Mouse (Mus musculus) heart, adult 9 months (tissue): ENCODE results near the gene Prmt2.

Experiments
- DNase-seq, 2 experiments: peaks; one replicate each; pipeline ENCODE4 v3.0.0; 2022; ENCODE audit warnings: low spot score in 2 of 2

Gene Prmt2

DNA sequence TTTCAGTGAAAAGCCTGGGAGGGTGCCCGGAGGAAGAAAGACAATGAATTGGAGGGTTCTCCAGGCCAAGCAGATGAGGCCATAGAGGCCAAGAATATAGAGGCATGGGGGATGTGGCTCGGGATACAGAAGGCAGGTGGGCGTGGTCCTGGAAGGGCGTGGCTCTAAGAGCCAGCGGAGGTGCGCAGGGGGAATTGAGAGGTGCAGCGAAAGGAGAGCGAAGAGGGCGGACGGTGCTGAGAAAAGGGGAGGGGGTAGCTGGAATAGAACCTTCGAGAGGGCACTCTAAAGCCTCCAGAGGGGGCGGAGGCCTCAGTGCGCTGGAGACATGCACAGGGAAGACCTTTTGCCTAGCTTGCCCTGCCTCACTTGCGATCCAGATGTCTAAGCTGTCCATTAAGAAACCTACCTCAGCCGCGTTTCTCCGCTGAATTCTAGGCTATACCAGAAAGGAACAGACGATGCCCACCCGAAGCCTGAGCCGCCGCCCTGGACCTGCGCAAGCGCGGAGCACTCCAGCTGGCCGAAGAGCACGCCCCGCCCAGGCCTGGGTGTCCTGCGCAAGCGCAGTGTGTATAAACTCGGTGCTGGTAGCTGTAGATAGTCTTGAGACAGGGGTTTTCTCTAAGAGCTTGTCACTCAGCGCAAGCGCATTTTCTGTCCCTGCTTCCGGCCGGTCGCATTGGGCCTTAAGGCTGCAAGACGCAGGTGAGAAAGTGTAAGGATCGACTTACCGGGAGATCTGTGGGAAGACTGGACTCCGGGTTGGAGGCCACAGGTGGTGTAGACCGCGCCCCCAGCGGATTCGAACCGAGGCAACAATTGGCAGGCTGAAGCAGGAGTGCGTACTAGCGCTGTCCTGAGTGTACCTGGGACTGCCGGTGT, at the start of gene Prmt2:
TSS of gene Prmt2 (minus strand) at position 525 of the 885 bp plus-strand sequence.
- peak; percentile 91 to 92 for DNase-seq

DNA sequence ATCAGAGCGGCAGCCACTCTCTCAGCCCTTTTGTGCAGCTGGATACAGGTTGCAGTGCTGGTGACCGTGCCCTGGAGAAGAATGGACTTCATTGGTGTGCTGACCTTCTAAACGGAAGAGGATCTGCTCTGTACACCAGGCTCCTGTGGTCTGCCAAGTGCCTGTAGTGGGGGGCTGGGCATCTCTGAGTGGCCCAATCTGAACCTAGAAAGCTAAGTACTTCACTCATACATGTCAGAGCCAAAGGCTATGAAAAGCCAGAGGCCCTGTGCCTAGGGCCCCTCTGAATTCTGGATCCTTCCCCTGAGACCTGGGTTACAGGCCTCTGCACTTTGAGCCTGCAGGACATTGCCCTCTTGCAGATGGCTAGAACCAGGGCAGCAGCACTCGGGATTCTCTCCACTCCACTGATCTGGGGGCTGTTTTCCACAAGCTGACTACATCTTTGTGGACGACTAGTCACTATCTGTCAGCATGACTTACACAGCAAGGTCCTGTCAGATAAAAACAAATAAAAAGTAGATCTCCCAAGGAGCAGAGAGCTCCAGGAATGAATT, 41.0 kb upstream of the Prmt2 start:
- peak; percentile 15 for DNase-seq

DNA sequence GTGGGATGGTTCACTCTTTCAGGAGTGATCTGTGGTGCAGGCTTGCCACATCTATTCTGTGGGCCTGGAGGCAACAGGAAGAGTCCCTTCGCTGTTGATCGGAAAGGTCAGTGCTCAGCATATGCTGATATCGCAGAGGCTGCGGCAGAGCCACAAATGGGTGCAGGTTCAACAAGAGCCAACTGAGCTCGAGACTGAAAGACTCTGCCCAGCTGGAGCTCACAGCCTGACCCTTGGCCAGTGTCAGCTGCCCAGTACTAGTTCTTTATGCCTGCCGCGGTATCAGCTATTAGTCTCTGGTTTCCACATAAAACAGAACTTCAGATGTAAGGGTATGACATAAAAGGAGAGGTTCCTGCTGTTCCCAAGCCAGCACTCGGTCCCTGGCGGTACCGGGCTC, 37.6 kb upstream of the Prmt2 start:
- DNase-seq: no peak

DNA sequence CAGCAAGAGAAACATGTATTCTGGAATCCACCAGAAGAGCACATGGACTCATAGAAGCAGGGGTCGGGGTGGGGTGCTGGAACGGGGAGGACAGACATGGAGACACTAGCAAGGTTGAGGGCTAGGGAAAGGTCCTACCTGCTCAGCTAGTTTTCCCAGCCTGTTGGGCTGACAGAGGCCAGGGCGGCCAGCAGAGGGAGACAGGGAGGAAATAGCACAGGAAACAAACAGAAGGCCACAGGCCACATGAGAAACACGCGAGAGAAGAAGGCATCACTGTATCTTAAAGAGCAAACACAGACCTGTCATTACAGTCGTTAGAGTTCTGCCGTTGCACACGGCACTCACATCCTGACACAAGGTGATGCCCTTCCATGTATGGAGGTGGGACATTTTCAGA, 33.6 kb upstream of the Prmt2 start:
- no peak for DNase-seq

DNA sequence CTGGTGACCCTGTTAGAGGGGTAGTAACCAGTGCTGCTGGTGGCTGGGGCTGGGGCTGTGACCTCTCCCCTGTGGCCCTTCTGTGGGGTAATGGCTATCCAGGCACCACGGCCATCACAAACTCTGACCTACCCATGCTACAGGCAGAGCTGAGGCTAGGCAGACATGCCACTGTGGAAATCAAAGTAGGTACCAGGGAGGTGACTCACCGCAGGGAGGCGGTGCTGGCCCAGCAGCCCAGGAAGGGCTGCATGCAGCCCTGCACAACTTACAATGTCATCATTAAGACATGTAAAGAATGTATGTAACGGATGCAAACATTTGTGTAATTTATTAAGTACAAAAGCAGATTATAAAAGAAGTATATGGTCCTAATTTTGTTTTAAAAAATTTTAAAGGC, 24.8 kb upstream of the Prmt2 start:
- DNase-seq: no peak

DNA sequence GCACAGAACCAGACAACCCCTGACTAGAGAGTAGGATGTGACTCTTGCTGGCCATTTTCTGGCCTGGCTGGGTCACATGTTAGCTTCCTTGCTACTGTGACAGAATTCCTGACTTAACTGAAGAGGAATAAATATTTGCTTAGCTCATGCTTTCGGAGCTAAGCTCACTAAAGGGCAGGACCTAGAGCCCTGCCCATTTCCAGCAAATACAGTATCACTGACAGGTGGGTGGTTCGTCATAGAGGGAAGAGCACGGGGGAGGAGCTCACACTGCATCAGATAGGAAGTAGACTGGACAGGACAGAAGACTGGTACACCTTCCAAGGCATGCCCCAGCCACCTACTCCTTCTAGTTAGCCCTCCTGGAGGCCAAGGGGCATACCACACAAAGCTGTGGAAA, 23.8 kb upstream of the Prmt2 start:
- no peak for DNase-seq

DNA sequence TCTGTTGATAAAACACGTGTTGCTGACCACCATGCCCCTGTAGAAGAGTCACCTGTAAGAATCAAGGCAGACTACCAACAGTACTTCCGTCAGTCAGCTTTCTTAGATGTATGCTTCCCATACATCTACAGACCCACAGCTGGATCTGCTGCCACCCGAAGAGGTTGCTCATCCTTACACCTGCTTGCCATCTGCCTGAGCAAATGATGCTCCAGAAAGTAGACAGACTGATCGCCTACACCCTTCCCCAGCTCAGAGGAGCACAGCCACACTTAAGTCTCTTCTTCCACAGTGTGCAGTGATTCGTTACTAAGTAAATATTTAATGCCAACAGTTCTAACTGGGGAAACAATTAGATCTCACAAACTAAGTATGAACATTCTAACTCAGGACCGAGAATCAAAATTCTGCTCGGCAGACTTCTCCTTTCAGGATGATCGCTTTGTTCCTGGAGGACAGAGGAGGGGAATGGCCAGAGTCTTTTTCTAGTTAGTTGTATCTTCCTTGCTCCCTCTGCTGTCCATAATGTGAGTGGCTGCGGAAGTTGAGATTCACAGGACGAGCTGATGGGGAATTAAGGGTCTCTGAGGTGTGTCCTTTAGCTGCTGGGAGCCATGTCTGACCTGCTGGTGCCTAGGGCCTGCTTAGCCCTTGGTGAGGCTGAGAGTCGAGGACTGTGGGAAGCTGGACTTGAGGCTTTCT, 22.8 kb upstream of the Prmt2 start:
- DNase-seq: no peak

DNA sequence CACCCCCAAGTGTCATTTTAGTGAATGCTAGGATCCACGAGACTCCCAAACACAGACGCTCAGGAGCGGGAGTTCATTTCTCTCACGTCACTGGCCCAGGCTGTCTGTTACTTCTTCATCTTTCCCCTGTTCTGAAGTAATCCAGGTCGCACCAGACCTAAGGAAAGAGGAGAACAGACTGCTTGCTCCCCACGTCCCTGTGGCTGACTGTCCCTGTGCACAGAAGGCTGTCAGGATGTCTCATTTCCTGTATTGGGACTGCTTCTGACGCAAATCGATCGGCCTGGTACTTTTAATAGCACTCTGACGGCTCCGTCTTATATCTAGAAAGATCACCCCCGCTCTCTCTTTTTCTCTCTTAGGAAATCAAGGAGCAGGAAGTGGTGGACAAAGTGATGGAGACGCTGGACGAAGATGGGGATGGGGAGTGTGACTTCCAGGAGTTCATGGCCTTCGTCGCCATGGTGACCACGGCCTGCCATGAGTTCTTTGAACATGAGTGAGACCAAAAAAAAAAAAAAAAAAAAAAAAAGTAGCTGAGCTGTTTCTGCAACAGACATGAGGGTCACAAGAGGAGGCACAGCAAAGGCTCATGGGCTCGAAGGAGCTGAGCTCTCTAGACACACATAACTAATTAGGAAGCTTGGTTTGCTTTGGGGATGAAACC, 22.0 kb upstream of the Prmt2 start:
- DNase-seq: peak in 1 of 2 experiments; percentile 19

DNA sequence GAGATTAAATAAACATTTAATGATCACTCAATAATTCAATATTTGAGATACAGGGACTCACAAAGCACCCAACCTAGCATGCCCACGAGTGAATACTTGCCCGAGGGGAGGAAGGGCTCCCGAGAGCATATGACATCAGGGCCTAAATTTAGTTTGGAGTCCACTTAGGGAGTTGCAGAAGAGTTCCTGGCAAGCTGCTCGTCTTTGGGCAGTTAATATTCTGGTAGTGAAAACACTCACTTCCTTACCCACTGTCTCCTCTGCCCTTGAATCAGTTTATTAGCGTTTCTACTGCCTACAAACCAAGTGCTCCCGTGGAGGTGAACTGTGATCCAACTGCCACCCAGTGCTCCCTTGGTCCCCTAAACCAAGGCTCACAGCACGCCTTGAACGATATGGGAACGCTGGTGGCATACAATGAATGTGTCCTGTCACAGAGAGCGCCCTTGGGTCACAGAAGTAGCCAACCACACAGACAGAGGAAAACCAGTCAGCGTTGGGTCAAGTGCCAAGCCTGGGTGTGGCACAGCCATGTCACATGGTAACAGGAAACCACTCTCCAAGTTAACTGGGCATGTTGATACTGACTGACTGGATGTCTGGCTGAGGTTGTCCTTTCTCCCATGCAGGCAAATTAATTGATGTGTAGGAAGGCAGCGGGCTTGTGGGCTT, 20.2 kb upstream of the Prmt2 start:
- peak; percentile 77 to 85 for DNase-seq

DNA sequence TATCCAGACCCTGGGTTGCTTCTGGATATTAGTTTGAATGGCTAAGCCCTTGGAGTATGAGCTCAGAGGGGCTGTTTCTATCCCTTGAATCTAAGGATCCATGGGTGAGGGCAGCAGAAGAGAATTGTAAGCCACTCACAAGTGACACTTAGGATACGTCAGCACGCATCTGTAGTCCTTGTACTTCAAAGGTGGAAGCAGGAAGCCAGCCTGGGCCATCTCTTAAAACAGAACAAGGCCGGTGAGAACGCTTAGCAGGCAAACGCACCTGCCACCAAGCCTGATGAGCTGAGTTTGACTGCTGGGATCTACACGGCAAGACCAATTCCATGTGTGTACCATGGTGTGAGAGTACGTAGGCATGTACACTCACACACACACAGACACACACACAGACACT, 19.6 kb upstream of the Prmt2 start:
- no peak for DNase-seq

DNA sequence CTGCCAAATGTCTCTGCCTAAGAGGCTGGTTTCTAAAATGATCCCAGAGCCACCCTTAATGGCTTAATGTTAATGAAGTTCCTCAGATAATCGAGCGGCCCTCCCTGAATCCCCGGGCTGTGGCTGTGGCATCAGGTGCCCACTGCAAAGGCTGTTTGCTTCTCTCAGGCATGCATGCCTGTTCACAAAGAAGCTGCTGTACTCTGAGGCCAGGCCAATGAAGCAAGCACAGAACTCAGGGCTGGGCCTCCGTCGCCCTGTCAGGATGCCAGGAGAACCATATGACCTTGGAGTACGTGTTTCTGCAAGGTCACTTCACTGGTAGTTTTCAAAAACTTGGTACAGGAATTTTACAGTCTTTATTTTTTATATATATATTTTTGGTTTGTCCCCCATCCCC, 18.0 kb upstream of the Prmt2 start:
- DNase-seq: no peak

DNA sequence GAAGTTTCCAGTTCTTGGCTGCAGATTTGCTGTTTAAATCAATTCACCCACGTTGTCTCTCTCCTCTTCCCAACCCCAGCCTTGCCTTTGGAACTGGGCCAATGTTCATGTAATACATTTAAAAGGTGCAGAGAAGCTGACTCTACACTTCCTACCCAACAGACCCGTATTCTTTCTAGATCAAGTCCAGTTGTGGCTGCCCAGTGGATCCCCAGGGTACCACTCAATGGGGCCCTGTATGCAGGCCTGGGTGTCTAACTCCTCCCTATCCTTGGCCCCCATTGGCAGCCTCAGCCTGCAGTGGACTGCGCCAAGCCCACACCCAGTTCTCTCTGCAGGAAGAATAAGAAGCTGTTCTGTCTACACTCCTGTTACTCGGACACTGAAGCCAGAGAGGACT, 15.9 kb upstream of the Prmt2 start, which contains the start of gene S100b:
TSS of gene S100b (plus strand) at position 318 of the 400 bp plus-strand sequence.
- no peak for DNase-seq

DNA sequence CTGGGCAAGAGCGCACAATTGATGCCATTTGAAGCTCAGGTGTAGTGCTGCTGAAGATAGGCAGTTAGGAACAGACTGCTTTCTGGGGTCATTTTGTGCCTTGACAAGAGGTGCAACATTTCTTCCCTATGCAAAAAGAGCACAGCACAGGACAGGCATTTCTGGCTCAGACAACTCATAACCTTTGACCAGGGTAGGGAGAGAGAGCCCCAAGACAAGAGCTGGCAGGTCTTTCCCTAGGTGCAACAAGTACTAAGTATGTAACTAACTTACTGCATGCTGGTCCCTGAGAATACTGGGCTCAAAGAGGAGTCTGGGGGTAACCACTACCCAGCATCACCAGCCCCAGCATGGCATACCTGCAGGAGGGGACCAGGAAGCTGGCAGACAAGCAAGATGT, 15.4 kb upstream of the Prmt2 start:
- DNase-seq: no peak

DNA sequence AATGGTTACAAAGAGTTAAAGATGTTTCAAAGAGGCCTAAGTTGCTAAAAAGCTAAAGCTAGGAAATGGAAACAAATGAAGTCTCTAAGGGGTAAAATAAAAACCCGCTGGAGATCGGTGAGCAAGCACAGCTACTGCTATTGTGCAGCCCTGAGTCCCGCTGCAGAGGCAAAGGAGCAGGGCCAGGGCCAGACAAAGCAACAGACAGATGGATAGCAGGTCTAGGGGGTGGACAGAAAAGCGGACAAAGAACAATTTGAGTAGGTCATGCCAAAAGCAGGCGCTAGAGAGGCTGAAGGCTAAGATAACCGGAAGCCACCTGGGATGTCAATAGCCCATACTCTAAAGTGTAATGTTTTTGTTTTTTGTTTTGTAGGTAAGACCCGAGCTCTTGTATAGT, 13.2 kb upstream of the Prmt2 start:
- no peak for DNase-seq

DNA sequence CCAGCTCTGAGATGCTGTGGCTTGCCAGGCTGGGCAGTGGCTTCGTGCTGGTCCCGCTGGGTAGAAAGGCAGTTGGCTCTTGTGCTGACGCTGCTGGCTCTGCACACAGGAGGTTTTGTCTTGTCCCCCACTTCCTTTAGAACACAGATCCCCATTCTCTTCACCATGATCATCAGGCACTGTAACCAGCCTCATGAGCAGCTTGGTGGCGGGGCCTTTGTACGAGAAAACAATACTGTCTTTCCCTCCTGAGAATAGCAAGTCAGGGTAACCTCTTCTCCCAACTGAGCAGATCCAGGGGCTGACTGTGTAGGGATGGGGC, 10.9 kb upstream of the Prmt2 start:
- no peak for DNase-seq

DNA sequence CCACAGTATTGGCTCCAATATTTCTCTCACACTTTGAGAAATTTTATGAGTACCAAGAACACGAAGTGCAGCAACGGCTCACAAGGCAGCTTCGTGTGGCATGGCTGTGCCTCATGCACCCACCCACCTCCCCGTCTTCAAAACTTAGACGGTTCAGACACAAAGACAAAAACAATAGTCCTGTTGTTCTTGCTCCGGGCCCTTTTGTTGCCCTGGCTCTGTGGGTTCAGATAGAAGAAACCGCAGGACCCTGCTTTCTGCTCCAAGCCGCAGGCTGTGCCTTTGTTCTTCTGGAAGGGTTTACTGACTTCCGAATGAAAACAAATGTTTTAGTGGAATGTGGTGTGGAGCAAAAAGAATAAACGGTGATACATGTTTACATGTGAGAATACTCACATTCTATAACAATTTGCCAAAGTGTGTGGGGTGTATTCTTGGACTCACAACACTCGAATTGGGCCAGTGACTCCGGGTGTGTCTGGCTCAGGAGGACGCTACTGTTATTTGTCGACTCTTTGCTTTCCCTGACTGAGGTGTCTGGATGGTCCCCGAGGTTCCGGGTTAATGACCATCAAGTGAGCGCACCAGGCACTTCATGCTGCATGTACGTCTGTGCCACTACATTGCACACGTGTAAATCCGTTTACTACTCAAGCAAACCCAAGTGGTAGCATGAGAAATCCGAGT, 10.4 kb upstream of the Prmt2 start:
- DNase-seq: no peak

DNA sequence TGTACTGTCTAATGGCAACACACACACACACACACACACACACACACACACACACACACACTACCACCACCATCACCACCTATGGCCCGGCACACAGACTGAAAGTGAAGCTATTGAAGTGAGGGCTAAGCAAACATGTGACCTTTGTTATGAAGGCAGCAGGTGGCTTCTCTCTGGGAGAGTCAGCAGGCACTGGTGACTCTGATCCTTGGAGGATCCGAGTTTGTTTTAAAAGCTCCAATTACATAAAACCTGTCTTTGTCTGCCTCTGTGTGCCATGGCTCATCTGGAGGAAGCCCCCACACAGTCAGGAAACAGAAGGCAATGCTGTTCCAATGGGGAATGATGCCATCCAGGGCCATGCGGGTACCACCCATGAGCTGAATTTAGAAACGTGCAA, 8.9 kb upstream of the Prmt2 start:
- no peak for DNase-seq

DNA sequence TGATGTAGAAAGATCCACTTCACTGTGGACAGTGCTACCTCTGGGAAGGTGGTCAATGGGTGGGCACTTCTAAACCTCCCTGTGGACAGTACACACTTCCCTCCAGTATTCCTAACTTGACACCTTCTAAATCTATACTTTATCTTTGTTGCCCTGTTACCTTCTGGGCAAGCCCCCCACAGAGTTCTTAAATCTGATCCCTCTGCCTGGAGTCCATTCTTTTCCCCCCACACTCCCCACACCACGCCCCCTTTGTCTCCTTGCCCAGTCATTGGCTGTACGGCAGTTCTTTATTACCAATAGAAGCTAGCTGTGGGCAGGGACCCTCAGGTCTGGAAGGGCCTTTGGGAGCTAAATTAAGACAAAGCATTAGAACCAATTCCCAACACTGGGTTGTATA, 7.4 kb upstream of the Prmt2 start:
- no peak for DNase-seq

DNA sequence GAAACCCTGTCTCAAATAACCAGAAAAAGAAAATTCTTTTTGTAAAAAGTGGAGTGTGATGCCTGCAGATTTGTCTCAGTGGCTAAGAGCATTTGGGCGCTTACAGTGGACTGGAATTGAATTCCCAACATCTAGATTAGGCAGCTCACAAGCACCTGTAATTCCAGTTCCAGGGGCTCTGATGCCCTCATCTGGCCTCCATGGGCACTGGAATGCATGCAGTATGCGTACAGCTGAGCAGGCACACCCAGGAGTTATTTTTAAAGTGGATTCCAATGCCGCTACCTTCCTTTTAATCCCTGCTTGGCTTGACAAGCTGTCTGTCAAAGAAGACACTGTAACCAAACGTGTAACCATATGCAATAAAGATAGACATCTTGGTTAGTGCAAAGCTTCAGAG, 1.7 kb upstream of the Prmt2 start:
- DNase-seq: no peak

DNA sequence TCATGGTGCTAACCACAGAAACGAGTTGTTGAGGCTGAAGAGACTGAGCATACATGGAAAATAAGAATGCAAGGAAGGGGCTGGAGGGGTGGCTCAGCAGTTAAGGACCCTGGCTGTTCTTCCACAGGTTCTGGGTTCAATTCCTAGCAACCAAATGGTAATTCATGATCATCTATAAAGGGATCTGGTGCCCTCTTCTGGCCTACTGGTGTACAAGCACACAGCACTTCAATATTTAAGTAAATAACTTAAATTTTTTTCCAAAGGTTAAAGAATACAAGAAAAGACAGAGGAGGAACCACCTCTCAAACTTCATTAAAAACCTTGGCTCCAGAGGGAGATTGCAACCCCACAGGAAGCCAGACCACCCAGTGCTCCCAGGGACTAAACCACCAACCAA, 8.0 kb downstream of the Prmt2 start:
- no peak for DNase-seq

DNA sequence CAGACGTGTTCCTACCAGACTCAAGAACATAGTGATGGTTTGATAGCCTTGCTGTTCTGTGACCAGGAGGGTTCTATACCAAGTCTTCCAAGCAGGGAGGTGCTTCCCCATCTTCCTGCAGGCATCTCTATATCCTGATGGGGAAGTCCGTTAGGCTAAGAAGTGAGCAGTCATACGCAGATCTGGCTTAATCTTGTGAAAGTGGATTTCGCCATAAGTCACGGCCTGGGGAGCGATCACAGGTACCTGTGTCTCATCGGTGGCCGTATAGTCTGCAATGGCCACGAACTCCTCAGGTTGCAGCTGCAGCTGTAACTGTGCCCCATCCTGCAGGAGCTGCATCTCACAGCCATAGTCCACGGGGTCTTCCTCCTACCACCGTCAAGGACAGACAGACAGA, 11.7 kb downstream of the Prmt2 start:
- DNase-seq: no peak
